Mouse (Mus musculus): ENCODE measurements around the gene Ass1. TPM values are rescaled to one million over a fixed set of nuclear protein-coding genes. Genes with fewer than 3 reads are reported as not detected.

Gene Ass1
- total RNA-seq, 2 experiments from 2014 or later: 9.8 to 10.0 TPM

DNA sequence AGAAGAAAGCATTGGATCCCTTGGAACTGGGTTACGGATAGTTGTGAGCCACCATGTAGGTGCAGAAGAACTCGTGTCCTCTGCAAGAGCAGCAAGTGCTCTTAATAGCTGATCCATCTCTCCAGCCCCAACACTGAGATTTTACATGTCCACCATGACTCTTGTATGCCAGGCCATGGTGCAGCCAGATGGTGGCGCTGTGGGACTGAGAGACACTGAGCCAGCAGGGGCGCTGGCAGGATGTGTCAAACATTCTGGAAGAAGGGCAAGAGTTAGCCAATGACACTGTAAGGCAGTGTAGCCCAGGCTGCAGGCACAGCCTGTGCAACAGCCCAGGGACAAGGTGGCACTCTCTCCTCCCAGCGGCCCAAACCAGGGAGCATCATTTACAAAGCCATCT, 14.2 kb downstream of the Ass1 start:
- peak; percentile 72 to 77 for DNase-seq (ENCODE audit: low spot score in 2 of 2)

DNA sequence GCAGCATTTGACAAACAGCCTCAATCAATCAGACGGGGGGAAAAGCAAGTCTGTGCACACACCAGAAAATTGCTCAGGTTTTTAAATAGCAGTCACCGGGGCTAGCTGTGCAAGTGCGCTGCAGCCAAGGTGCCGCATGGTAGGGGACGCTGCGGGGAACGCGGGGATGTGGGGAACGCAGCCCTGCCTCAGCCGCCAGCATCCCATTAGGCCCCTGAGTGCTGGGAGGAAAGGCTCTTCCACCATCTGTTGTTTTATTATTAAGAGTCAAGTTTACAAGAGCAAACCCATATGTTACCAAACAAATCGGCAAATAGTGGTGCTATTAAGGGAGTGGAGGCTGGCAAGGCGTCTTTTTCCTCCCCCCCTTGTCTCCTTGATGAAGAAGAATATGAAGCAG, 19.2 kb downstream of the Ass1 start:
- peak in 1 of 2 experiments; percentile 26 for DNase-seq (ENCODE audit: low spot score in 2 of 2)

DNA sequence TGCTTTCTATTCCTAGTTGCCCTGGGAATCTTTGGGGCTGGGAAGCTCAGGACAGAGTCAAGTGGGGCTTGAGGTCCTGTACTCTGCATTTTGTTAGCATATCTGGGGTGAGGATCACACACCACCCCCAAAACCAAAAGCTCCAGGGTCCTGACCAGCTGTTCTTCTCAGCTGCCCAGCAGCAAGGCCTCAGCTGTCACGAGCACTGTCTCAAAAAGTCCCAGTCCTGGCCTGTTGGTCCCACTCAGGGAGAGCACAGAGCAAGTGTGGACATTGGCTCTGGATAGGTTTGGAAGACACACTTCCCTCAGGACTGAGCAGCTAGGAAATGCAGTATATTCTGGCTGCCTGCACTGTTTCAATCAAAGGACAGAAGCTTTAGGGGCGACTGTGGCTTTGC, 20.5 kb downstream of the Ass1 start:
- DNase-seq (ENCODE audit: low spot score in 2 of 2): no peak

DNA sequence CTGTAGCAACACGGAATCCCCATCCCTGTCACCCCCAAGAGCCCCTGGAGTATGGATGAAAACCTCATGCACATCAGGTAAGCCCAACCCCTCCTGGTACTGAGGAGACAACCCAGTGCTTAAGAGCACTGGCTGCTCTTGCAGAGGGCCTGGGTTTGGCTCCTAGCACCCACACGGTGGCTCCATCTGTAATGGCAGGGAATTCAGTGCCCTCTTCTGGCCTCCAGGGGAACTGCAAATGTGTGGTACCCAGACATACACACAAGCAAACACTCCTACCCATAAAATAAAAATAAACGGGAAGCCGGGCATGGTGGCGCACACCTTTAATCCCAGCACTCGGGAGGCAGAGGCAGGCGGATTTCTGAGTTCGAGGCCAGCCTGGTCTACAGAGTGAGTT, 22.3 kb downstream of the Ass1 start:
- no peak for DNase-seq (ENCODE audit: low spot score in 2 of 2)

DNA sequence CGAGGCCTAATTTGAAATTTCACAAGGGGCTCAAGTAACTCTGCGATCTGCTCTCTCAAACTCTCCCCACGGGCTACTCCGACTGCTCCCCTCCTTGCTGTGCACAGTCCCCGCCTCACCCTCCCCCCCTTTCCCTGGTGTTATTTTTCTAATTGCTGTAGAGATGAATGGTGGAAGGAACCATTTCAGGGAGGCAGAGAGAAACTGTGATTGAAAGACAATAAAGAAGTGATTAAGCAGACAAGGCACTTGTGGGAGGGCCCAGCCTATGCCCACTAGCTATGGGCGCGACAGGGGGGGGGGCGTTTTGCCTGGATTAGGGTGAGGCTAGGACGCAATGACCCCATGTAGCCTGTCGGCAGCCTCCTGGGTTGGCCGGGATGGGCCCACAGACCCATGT, 23.2 kb downstream of the Ass1 start:
- no peak for DNase-seq (ENCODE audit: low spot score in 2 of 2)

DNA sequence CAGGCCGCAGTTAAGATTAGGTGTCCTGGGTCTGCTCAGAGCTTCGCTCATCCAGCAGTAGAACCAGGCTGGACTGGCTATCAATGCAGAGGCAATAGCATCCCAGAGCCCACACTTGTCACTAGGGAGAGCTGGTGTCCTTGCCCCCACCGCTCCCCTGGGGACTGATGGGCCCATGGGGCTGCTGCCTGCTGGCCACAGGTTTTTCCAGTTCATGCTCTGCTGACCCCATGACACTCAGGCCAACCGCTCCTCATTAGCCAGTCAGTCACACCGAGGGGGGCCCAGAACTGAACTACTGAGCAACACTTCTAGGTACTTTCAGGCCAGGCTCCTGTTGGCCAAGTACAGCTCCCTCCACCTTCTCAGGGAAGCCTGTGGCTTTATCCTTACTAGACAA, 24.3 kb downstream of the Ass1 start:
- DNase-seq (ENCODE audit: low spot score in 2 of 2): no peak

DNA sequence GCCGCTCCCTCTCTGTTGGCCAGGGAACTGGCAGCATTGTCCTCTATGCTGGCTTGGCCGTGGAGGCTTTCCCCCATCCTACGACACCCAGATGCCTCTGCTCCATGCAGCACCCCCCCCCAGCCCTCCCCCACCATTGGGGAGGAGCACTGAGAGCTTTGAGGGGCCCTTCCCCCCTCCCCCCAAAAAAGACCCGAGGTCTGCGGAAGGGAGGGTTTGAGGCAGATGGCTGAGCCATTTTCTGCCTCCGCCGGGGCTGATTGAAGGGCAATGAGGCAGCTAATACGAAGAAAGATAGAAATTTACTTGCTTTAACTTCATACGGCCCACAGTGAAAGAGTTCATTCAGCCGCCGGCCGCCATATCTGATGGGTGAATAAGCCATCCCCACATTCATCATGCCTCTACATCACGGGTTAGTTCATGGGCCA, 25.1 kb downstream of the Ass1 start:
- no peak for DNase-seq (ENCODE audit: low spot score in 2 of 2)

DNA sequence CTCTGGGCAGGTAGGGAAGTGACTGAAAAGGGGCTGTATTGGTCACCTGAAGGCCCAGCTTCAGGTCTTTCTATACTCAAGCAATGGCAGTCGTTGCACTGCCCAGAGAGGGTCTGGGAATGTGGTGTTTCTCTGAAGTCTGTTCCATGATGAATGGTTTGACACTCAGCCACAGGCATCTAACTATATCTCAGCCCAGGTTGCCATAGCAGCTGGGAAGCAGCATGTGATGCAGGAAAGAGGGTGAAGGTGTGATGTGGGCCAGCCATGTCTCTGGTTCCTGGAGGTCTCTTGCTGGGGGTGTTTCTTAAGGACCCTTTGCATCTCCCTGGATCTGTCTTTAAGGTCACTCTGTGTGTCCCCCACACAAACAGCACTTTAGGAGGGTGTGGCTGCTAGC, 26.1 kb downstream of the Ass1 start:
- DNase-seq (ENCODE audit: low spot score in 2 of 2): no peak

DNA sequence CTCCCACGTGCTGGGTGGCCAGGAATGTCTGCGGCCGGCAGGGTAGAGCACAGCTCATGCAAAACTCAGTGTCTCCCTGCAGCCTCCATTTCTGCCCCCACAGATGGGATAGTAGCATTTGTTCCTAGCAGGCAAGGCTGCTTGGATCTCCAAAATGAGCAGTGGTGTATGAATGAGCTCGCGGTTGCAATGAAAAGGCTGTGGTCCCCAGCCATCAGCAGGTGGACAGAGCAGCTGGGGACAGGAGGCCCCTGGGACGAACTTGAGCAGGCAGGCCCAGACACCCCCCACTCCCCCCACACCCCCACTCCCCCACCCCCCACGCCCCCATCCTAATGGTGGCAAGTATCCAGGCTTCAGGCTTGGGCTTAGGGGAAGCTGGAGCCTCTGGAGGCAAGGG, 27.1 kb downstream of the Ass1 start:
- no peak for DNase-seq (ENCODE audit: low spot score in 2 of 2)

DNA sequence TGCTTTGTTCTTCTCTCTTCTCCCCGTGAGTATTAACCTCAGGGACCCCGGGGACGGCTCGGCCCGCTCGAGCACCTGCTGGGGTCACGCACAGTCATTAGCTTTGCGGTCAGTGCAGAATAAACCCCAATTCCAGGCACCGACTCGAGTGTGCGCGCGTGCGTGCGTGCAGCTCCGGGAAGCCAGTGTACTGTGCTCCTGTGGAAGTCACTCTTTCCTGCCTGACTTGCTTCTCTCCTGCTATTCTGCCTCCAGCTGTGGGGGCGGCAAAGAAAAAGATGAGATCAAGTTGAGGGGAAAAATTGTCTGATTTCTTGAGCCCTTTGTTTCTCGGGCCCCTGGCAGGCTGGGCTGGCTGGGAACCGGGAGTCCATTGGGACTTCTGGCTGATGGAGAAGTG, 27.6 kb downstream of the Ass1 start:
- DNase-seq (ENCODE audit: low spot score in 2 of 2): no peak

DNA sequence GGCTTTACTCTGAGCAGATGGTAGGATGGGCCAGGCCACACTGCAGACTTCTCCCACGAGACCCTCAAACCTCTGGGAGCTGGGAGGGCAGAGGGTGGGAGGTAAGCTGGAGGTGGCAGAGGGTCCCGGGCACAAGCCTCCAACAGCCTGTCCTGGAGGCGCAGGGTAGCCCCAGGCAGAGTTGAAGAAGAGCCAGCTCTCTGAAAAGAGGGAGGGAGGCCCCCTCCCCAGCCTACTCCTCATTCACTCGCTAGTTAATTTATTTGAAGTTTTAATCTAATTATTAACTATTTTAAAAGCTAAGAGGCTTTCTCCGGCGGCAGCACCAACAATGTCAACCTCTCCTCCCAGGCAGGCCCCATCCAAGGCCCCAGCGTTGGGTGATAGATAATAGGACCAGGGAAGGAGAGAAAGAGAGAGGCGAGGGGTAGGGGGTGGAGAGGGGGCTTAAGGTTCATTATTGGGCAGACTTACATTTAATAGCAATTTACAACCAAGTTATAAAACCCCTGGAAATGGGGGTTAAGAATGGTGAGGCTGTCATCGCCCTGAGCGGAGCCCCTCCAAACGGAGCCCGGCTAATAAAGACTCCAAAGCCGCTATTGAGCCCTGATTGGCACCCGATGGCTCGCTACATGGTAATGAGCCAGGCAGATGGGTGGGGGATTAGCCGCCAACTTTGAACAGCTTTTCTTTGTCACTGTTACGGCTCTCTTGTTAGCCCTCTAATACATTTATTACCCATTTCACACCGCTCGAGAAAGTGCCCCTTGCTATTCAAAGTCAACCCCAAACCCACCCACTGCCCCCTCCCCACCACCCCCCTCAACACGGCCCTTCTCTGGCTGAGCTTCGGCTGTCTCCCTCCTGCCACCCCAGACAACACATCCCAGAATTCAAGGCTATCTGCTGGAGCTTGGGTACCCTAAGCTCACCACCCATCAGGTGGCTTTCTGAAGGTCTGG, 29.6 kb downstream of the Ass1 start:
- DNase-seq (ENCODE audit: low spot score in 2 of 2): peak; percentile 44 to 64

DNA sequence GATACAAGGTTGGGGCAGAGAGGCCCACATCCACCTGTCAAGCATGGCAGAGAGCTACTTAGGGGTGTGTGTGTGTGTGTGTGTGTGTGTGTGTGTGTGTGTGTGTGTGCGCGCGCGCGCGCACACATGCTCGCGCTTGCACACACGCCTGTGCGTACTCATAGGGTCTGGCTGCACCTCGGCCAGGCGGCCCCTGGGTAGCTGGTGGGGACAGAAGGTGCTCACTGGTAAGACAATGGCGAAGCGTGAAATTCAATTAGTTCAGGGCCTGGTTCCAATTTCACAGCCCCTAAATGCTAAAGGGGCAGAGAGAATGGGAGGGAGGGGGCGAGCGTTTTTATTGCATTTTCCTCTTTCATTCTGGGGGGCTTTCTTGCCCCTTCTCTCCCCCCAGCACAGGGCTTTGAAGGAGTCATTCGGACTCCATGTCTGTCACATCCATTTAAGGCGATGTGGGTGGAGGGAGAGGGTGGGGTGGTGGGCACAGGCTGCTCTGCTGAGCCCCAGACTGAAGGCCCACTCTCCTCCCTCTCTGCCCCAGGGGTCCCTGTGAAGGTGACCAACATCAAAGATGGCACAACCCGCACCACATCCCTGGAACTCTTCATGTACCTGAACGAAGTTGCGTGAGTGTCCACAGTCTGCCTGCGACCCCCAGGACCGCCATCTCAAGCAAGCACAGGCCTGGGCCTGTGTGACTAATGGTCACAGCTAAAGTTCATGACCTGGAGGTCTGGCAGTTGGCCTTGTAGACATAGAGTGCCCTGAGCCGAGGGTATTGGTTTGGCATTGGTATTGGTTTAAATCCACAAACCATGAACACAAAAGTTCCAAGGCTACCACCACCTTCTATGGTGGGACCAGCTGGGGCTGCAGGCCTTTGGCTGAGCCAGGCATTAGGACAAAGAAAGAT, 30.5 kb downstream of the Ass1 start:
- no peak for DNase-seq (ENCODE audit: low spot score in 2 of 2)

DNA sequence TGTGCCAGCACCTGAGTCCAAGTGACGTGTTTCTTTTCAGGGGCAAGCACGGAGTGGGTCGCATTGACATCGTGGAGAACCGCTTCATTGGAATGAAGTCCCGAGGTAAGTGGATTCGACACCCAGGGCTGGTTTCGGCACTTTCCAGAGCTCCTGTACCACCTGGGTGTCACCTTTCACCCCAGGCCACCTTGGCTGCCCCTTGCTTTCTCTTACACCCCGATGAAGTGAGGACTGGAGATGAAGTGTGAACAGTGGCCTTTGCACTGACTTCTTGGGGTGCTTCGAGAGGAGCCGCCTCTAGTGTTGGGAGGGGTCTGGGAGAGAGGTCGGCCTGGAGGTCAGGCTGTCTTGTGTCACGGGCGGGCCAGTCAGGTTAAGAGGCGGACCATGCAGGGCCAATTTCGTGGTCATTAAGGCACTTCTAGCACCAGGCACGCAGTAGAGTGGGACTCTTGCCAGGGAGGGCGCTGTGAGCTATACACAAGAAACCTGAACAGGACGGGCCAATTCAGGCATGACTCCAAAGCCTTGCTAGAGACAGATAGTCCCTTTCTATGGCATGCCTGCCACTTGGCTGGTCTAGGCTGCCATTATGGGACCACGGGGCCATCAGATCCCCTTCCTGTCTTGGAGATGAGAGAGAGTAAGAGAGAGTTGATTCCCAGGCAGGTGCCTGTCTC, 31.6 kb downstream of the Ass1 start:
- DNase-seq (ENCODE audit: low spot score in 2 of 2): no peak

DNA sequence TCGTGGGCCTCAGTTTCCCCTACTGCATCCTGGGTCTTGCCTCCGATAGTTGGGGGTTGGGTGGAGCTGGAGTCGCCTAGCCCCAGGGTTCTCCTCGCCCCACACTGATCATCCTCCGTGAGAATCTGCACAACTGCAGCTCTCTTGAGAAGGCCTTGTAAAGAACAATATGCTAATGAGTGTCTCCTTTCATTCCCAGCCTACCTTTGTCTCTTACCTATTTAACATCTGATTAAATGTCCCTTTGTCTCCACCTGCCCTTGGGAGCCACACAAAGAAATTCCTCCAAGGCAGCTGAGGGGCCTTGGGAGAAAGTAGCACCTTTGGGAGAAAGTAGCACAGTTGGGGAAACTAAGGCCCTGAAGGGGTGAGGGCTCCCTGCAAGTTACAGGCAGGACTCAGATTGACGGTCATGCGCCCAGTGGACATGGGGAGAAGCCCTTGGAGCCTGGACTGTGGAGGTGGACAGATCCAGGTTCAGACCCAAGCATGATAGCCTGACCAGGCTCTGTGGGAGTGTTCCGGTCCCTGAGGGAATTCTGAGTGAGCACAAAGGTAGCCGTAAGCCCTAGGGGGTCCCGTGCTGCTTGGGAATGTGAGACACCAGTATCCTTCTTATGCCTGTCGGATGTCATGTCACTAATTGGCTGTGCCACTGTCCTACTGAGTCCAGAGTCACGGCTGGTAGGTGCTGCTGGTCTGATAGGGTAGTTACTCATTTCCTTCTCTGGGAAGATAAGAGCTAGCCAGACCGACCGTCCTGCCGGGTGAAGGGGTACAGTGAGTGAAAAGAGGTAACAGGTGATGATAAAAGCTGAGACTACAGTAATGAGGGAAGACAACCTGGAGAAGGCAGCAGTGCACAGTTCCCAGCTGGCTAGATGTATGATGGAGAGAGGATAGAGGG, 32.9 kb downstream of the Ass1 start:
- DNase-seq (ENCODE audit: low spot score in 2 of 2): no peak

DNA sequence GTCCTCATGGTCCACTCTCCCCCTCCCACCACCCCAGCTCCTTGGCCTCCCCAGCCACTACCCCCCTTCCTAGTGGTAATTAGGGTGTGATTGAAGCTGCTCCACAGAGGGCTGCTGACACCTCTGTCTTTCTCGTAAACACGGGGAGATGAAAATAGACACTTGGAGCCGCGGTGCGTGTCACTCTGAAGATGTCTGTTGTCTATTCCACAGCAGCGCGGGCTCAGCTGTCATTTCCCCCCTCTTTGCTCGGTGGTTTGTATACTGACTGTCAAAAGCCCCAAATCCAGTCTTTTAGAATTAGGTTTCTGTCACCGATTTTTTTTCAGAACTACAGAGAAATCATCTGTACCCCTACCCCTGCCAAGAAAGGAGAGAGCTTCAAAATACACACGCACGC, 35.5 kb downstream of the Ass1 start:
- peak in 1 of 2 experiments; percentile 45 for DNase-seq (ENCODE audit: low spot score in 2 of 2)

DNA sequence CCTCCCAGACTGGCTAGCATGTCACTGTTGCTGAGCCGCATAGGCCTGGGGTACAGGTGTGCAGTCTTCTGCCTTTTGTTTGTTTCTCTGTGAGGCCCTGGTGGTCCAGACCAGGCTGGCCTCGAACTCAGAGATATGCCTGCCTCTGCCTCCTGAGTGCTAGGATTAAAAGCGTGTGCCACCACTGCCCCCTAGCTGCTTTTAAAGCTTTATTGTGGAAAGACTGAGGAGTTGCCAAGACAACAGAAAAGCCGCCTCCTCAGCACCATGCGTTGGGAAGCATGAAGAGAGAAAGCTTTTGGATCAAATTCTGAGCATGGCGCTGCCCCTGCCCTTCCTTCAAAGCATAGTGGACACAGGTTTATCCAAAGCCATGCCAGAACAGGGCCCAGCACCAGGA, 38.8 kb downstream of the Ass1 start:
- no peak for DNase-seq (ENCODE audit: low spot score in 2 of 2)

DNA sequence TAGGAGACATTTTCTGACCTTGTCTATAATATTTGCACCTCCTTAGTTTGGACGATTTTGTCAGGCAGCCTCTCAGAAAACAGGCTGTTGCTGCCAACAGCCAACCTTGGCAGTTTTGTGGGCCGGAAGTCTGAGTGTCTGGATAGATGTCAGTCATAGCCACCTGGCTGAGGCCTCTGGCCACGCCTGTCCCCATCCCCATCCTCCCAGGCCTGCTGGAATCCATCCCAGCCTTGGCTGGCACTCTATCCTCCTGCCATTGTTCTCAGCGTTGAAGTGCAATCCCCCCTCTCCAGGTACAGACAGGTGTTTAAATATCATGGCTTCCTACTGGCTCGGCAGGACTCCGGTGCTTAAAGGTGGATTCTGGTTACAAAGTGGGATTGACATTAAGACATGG, 41.3 kb downstream of the Ass1 start:
- no peak for DNase-seq (ENCODE audit: low spot score in 2 of 2)

DNA sequence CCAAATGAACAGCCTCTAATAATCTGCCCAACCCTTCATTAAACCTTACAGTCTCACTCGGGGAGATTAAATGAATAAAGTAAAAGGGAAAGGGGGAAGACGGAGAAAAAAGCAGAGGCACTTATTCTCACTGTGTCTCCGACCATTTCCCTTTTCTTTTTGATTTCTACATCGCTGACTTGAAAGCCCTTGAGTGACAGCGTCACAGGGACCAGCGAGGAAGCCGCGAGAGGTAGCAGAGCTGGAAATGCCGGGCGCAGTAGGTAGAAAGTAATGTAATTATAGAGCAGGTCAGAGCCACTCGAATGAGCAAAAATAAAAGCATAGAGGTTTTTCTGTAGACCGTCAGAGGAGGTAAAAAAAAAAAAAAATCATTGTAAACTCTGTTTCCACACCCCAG, 46.5 kb downstream of the Ass1 start:
- no peak for DNase-seq (ENCODE audit: low spot score in 2 of 2)

DNA sequence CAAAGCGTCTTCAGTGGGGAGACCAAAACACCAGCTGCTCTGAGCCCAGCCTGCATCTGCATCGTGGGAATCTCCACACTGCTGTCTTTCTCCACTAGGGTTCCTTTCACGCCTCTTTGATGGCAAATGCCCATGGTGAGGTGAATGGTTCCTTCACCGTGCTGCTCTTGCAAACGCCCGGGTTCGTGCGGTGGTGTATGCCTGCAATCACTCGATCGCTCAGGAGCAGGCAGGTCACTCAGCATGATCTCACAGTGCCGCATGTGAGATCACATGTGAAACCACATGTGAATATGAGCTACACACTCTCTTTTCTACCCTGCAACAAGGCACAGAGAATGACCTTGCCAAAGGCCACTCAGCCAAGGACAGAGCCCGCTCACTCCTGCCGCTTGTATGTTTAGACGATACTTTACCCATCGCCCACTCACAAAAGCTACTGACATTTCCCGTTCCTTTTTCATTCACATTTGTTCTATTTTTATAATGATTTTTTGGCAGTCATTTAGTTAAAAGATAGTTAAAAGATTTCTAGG, 51.9 kb downstream of the Ass1 start:
- no peak for DNase-seq (ENCODE audit: low spot score in 2 of 2)

DNA sequence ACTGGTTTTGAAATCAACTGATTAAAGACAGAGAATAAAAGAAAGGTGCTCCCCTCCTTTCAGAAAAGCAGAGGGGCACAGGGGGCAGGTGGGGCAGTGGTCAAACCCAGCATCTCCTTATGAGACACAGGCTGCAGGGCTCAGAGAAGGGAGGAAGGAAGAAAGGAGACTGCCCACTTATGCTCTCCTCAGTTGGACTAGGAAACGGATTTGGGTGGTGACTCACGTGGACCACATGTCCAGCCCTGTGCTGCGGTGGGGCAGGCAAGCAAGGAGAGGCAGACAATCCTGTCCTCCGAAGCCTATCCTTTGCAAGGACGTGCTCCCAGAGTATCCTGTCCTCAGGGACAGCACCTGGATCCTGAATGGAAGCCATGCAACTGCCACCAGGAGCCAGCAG, 54.6 kb downstream of the Ass1 start:
- no peak for DNase-seq (ENCODE audit: low spot score in 2 of 2)
